Mouse (Mus musculus) mammary gland, adult 2 months (tissue): Measurements from ENCODE around the gene Cd276. TPM values are rescaled to one million over a fixed set of nuclear protein-coding genes. Genes with fewer than 3 reads are reported as not detected.

ENCODE experiments used
- polyA plus RNA-seq: library from polyadenylated mRNA; depleted of rRNA; stranded (reverse); fragments of >200 nt; gene quantifications from 2 replicates; pipeline ENCODE4 v1.2.3, GENCODE M21; 2012; ENCODE audit warnings: low replicate concordance; rRNA removed

The Cd276 gene
- 10.7 and 11.1 TPM in 2 replicates for polyA plus RNA-seq

GRCm38 (mm10) chr9:58554908-58555684, at the start of gene Cd276:
Gene Cd276 (minus strand): TSS chr9:58555437.

GRCm38 (mm10) chr9:58581958-58582540, 26.8 kb upstream of the Cd276 start, which contains the start of gene Nptn:
Gene Nptn (plus strand): TSS chr9:58582240.

GRCm38 (mm10) chr9:58487851-58488801, 67.1 kb downstream of the Cd276 start, which contains the start of gene Insyn1:
Gene Insyn1 (plus strand): TSS chr9:58488603.

Other genes with a start within 250 kb of the Cd276 start
- 222 and 354 TPM in 2 replicates for gene Loxl1, start 242.3 kb downstream of the Cd276 start, polyA plus RNA-seq
- gene Tbc1d21, start 185.0 kb downstream of the Cd276 start, polyA plus RNA-seq: not detected in 2 replicates
- gene Insyn1, start 66.8 kb downstream of the Cd276 start, polyA plus RNA-seq: 15.2 and 18.5 TPM in 2 replicates
- 420 and 527 TPM in 2 replicates for gene Nptn, start 26.8 kb upstream of the Cd276 start, polyA plus RNA-seq
- 0.80 and 1.3 TPM in 2 replicates for gene Rec114, start 188.5 kb upstream of the Cd276 start, polyA plus RNA-seq